ENCODE assay signal across 8 mouse cellular contexts in the genomic region with DNA sequence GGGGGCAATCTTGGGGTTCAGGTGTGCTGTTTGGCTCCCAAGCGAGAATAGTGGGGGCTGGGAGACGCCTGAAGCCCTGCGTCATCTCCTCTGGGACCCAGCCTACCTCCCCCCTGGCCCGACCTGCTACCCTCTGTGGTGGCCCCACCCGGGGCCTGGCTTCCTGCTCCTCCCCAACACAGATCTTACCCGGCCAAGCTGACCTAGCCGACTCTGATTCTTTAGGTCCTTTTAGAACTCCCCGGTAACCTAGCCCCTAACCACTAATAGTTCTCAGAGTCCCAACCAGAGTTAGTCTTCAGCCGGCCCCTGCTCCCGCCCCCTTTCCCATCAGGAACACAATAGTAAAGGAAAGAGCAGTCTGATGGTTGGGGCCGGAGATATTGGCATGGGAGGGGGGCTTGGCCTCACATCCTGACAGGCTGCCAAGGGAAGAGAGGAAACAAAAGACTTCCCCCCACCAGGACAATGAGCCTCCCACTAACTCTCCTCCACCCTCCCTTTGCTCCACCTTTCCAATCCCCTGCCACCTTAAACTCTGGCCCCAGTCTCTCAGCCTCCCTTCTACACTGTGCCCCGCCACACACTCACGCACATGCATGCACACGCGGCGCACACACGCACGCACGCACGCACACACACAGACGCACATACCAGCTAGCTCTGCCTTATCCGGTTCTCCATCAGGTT. TPM values are rescaled to one million over a fixed set of nuclear protein-coding genes. Genes with fewer than 3 reads are reported as not detected.
DNase-seq lines count a peak whose midpoint lies in the region; ATAC-seq and TF ChIP-seq lines count a peak whose summit lies in the region.

No protein-coding gene starts in this region.

- WGBS in embryonic facial prominence, embryonic 13.5 days, result 8% methylated on average over 22 of the region's 22 CpGs
- 7% methylated on average over 22 of the region's 22 CpGs for WGBS in heart, embryonic 11.5 days (ENCODE audit: insufficient replicate concordance)
- 14% methylated on average over 22 of the region's 22 CpGs for WGBS in lung, embryonic 15.5 days

- TF ChIP-seq POLR2A in ES-Bruce4 (IDR thresholded peaks at IDR 0.05; ENCODE audit: insufficient read depth, low read length), result no peak

- H3K4me2 ChIP-seq in embryonic facial prominence, embryonic 13.5 days, result peak overlapping the region; percentile 75
- peak overlapping the region; percentile 87 for H3K4me2 ChIP-seq in heart, embryonic 11.5 days
- H3K4me2 ChIP-seq in lung, embryonic 15.5 days, result peak overlapping the region; percentile 70

- TF ChIP-seq CTCF in ES-Bruce4 (IDR thresholded peaks at IDR 0.05; ENCODE audit: low read depth, low read length), result no peak

- peak overlapping the region; percentile 61 for H3K4me3 ChIP-seq in ES-Bruce4 (ENCODE audit: low read depth, low read length)
- H3K4me3 ChIP-seq in embryonic facial prominence, embryonic 13.5 days, result peak overlapping the region; percentile 46
- peak overlapping the region; percentile 48 for H3K4me3 ChIP-seq in heart, embryonic 11.5 days (ENCODE audit: low read depth, low read length)
- H3K4me3 ChIP-seq in lung, embryonic 15.5 days, result peak overlapping the region; percentile 39

- H3K27ac ChIP-seq in ES-Bruce4 (ENCODE audit: insufficient read depth, low read length), result peak overlapping the region; percentile 20; the same call in 1 of the 2 replicates
- H3K27ac ChIP-seq in embryonic facial prominence, embryonic 13.5 days, result peak overlapping the region; percentile 90
- H3K27ac ChIP-seq in heart, embryonic 11.5 days (ENCODE audit: low read depth, low read length), result peak overlapping the region; percentile 85
- H3K27ac ChIP-seq in lung, embryonic 15.5 days, result peak overlapping the region; percentile 91

- H3K9me3 ChIP-seq in ES-Bruce4 (replicated peaks; ENCODE audit: control insufficient read depth, insufficient read depth, low read length, poor library complexity, severe bottlenecking), result no peaks in the 10 kb centered on the region
- H3K9me3 ChIP-seq in embryonic facial prominence, embryonic 13.5 days, result no peaks in the 10 kb centered on the region
- H3K9me3 ChIP-seq in heart, embryonic 11.5 days (replicated peaks; ENCODE audit: control insufficient read depth, low read length), result no peaks in the 10 kb centered on the region
- H3K9me3 ChIP-seq in lung, embryonic 15.5 days, result no peaks in the 10 kb centered on the region

- DNase-seq in R1 (ENCODE audit: low read depth, low spot score), result peak; percentile 89
- peak; percentile 70 for DNase-seq in kidney, adult 9 months
- DNase-seq in splenic B cell, adult 2 months (ENCODE audit: low read depth, low spot score), result peak; percentile 30
- no peak for DNase-seq in left cerebral cortex, adult 8-10 months (ENCODE audit: low spot score in 2 of 2)

- H3K9ac ChIP-seq in ES-Bruce4 (ENCODE audit: low read depth, poor library complexity, severe bottlenecking), result peak overlapping the region; percentile 35
- H3K9ac ChIP-seq in embryonic facial prominence, embryonic 13.5 days, result peak overlapping the region; percentile 73
- H3K9ac ChIP-seq in heart, embryonic 11.5 days (ENCODE audit: low read depth, low read length), result peak overlapping the region; percentile 83
- peak overlapping the region; percentile 47 for H3K9ac ChIP-seq in lung, embryonic 15.5 days

- no peak for TF ChIP-seq EP300 in ES-Bruce4 (IDR thresholded peaks at IDR 0.05; ENCODE audit: insufficient read depth, low read depth, low read length)

- peak; percentile 60; the same call in 1 of the 2 replicates for ATAC-seq in embryonic facial prominence, embryonic 13.5 days (ENCODE audit: insufficient number of reproducible peaks, insufficient read depth, low FRiP score, low TSS enrichment, low read depth)
- peak; percentile 64 for ATAC-seq in heart, embryonic 11.5 days (replicated peaks; ENCODE audit: insufficient number of reproducible peaks, low FRiP score, low TSS enrichment)
- ATAC-seq in lung, embryonic 15.5 days (ENCODE audit: borderline replicate concordance, extremely low read depth, low FRiP score, low TSS enrichment), result peak; percentile 52

- H3K4me1 ChIP-seq in ES-Bruce4 (ENCODE audit: control insufficient read depth, insufficient read depth, low read length), result peaks cover 2% of the 10 kb centered on the region
- peaks cover 17% of the 10 kb centered on the region for H3K4me1 ChIP-seq in embryonic facial prominence, embryonic 13.5 days
- H3K4me1 ChIP-seq in heart, embryonic 11.5 days (ENCODE audit: control insufficient read depth, insufficient read depth, low read length), result peaks cover 20% of the 10 kb centered on the region
- peaks cover 31% of the 10 kb centered on the region for H3K4me1 ChIP-seq in lung, embryonic 15.5 days

- no peaks in the 10 kb centered on the region for H3K27me3 ChIP-seq in ES-Bruce4 (ENCODE audit: control insufficient read depth, insufficient read depth, low read length, poor library complexity, severe bottlenecking)
- no peaks in the 10 kb centered on the region for H3K27me3 ChIP-seq in embryonic facial prominence, embryonic 13.5 days
- H3K27me3 ChIP-seq in heart, embryonic 11.5 days (ENCODE audit: control insufficient read depth, insufficient read depth, low read length), result no peaks in the 10 kb centered on the region
- no peaks in the 10 kb centered on the region for H3K27me3 ChIP-seq in lung, embryonic 15.5 days
- H3K27me3 ChIP-seq in splenic B cell, adult 2 months (ENCODE audit: control insufficient read depth, insufficient read depth, low read length, poor library complexity, severe bottlenecking), result no peaks in the 10 kb centered on the region

- H3K36me3 ChIP-seq in ES-Bruce4 (ENCODE audit: control insufficient read depth, insufficient read depth, low read length, poor library complexity, severe bottlenecking), result no peaks in the 10 kb centered on the region
- H3K36me3 ChIP-seq in embryonic facial prominence, embryonic 13.5 days, result no peaks in the 10 kb centered on the region
- no peaks in the 10 kb centered on the region for H3K36me3 ChIP-seq in heart, embryonic 11.5 days (ENCODE audit: control insufficient read depth, insufficient read depth, low read length)
- H3K36me3 ChIP-seq in lung, embryonic 15.5 days, result no peaks in the 10 kb centered on the region
- H3K36me3 ChIP-seq in splenic B cell, adult 2 months (ENCODE audit: control insufficient read depth, insufficient read depth, low read length, poor library complexity, severe bottlenecking), result no peaks in the 10 kb centered on the region

RNA-seq across cellular contexts. Expression of a gene that starts 6.0 kb away (rescaled TPM):
- 7.9 and 8.8 TPM in 2 replicates for polyA plus RNA-seq in ES-Bruce4 (2011; ENCODE audit: insufficient read depth, insufficient read length, low read depth, missing spikeins)
- 16.0 and 16.1 TPM in 2 replicates for polyA plus RNA-seq in embryonic facial prominence, embryonic 13.5 days (2015; fragmentation: Nextera tagmentation; extraction: Ambion mirVana)
- polyA plus RNA-seq in heart, embryonic 11.5 days (2014; fragmentation: Nextera tagmentation; extraction: Ambion mirVana), result 5.1 and 5.6 TPM in 2 replicates
- 12.0 and 13.0 TPM in 2 replicates for polyA plus RNA-seq in lung, embryonic 15.5 days (2015; fragmentation: Nextera tagmentation; extraction: Ambion mirVana)
- total RNA-seq in left cerebral cortex, adult 8-10 months (2022), result 10 to 100 TPM; 24.4 to 28.0 (median 26.5) TPM

RNA-seq across cellular contexts. Expression of a gene that starts 10.5 kb away (rescaled TPM):
- 17.1 and 20.7 TPM in 2 replicates for polyA plus RNA-seq in ES-Bruce4 (2011; ENCODE audit: insufficient read depth, insufficient read length, low read depth, missing spikeins)
- 70.4 and 71.0 TPM in 2 replicates for polyA plus RNA-seq in embryonic facial prominence, embryonic 13.5 days (2015; fragmentation: Nextera tagmentation; extraction: Ambion mirVana)
- 27.3 and 35.6 TPM in 2 replicates for polyA plus RNA-seq in heart, embryonic 11.5 days (2014; fragmentation: Nextera tagmentation; extraction: Ambion mirVana)
- polyA plus RNA-seq in lung, embryonic 15.5 days (2015; fragmentation: Nextera tagmentation; extraction: Ambion mirVana), result 57.5 and 58.9 TPM in 2 replicates
- 1 to 10 TPM; 4.4 to 7.2 (median 5.2) TPM for total RNA-seq in left cerebral cortex, adult 8-10 months (2022)

RNA-seq across cellular contexts. Expression of a gene that starts 25.2 kb away (rescaled TPM):
- polyA plus RNA-seq in ES-Bruce4 (2011; ENCODE audit: insufficient read depth, insufficient read length, low read depth, missing spikeins), result 22.2 and 23.2 TPM in 2 replicates
- polyA plus RNA-seq in embryonic facial prominence, embryonic 13.5 days (2015; fragmentation: Nextera tagmentation; extraction: Ambion mirVana), result 106 TPM in 2 replicates
- 36.7 and 41.1 TPM in 2 replicates for polyA plus RNA-seq in heart, embryonic 11.5 days (2014; fragmentation: Nextera tagmentation; extraction: Ambion mirVana)
- polyA plus RNA-seq in lung, embryonic 15.5 days (2015; fragmentation: Nextera tagmentation; extraction: Ambion mirVana), result 95.9 and 96.3 TPM in 2 replicates
- 1 to 10 TPM; 3.9 to 7.6 (median 5.1) TPM for total RNA-seq in left cerebral cortex, adult 8-10 months (2022)

RNA-seq across cellular contexts. Expression of a gene that starts 32.0 kb away (rescaled TPM):
- 121 and 139 TPM in 2 replicates for polyA plus RNA-seq in ES-Bruce4 (2011; ENCODE audit: insufficient read depth, insufficient read length, low read depth, missing spikeins)
- polyA plus RNA-seq in embryonic facial prominence, embryonic 13.5 days (2015; fragmentation: Nextera tagmentation; extraction: Ambion mirVana), result 143 and 148 TPM in 2 replicates
- polyA plus RNA-seq in heart, embryonic 11.5 days (2014; fragmentation: Nextera tagmentation; extraction: Ambion mirVana), result 92.0 and 96.9 TPM in 2 replicates
- polyA plus RNA-seq in lung, embryonic 15.5 days (2015; fragmentation: Nextera tagmentation; extraction: Ambion mirVana), result 145 and 155 TPM in 2 replicates
- 100 to 1,000 TPM; 164 to 219 (median 188) TPM for total RNA-seq in left cerebral cortex, adult 8-10 months (2022)

RNA-seq across cellular contexts. Expression of a gene that starts 45.0 kb away (rescaled TPM):
- 6.4 and 8.7 TPM in 2 replicates for polyA plus RNA-seq in ES-Bruce4 (2011; ENCODE audit: insufficient read depth, insufficient read length, low read depth, missing spikeins)
- 5.4 and 5.6 TPM in 2 replicates for polyA plus RNA-seq in embryonic facial prominence, embryonic 13.5 days (2015; fragmentation: Nextera tagmentation; extraction: Ambion mirVana)
- polyA plus RNA-seq in heart, embryonic 11.5 days (2014; fragmentation: Nextera tagmentation; extraction: Ambion mirVana), result 9.1 and 10.3 TPM in 2 replicates
- 5.3 and 5.8 TPM in 2 replicates for polyA plus RNA-seq in lung, embryonic 15.5 days (2015; fragmentation: Nextera tagmentation; extraction: Ambion mirVana)
- total RNA-seq in left cerebral cortex, adult 8-10 months (2022), result 10 to 100 TPM; 14.0 to 16.8 (median 16.1) TPM

Comparison
In these comparisons a context has a peak if more than half of its experiments do, and no peak if none do; other contexts are left out.
1. H3K27ac ChIP-seq: peak in every context shown above with its lines; median percentile 91 in lung, embryonic 15.5 days; 90 in embryonic facial prominence, embryonic 13.5 days; 85 in heart, embryonic 11.5 days; 20 in ES-Bruce4.
2. DNase-seq: peak in R1 (single experiment), kidney, adult 9 months (single experiment) and splenic B cell, adult 2 months (single experiment); none in left cerebral cortex, adult 8-10 months (0 of 2).
3. Peak in every context shown above with its lines, with median percentiles within 50 percentile points of each other: H3K4me3 ChIP-seq, H3K9ac ChIP-seq, ATAC-seq and H3K4me2 ChIP-seq.